ENCODE assay signal across 18 mouse cellular contexts in the genomic region with DNA sequence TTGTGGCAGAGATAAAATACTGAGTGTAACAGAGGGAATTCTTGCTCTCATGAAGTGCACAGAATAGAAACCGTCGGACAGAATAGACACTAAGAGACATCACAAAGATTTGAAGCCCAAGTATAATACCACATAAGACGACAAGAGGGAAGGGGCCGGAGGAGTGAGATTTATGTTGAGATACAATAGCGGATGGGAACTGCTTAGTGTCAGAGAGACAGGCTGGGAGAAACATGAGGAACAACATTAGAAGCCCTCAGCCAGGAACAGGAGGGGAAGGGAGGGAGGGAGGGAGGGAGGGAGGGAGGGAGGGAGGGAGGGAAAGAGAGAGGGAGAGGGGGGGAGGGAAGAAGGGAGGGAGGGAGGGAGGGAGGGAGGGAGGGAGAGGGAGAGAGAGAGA. TPM values are rescaled to one million over a fixed set of nuclear protein-coding genes. Genes with fewer than 3 reads are reported as not detected.
DNase-seq lines count a peak whose midpoint lies in the region; ATAC-seq lines count a peak whose summit lies in the region.
"Had no signal": no experiment of that assay in that cellular context is flagged by ENCODE, and none has a peak within 500 bp of the region (broad histone marks: within the 10 kb centered on the region; RNA-seq: fewer than 3 reads in every experiment).

No protein-coding gene starts in this region.

- 37% methylated on average over 5 of the region's 5 CpGs for WGBS in heart, embryonic 12.5 days
- WGBS in midbrain, embryonic 12.5 days, result 70% methylated on average over 5 of the region's 5 CpGs
- 69% methylated on average over 5 of the region's 5 CpGs for WGBS in midbrain, embryonic 11.5 days
- 66% methylated on average over 5 of the region's 5 CpGs for WGBS in hindbrain, embryonic 14.5 days
- WGBS in midbrain, embryonic 16.5 days, result 36% methylated on average over 5 of the region's 5 CpGs

- peak overlapping the region; percentile 9 for H3K27ac ChIP-seq in heart, embryonic 12.5 days (ENCODE audit: poor library complexity, severe bottlenecking)
- peak overlapping the region; percentile 40 for H3K27ac ChIP-seq in midbrain, embryonic 12.5 days (replicated peaks)
- no peak overlapping the region for H3K27ac ChIP-seq in midbrain, embryonic 11.5 days (ENCODE audit: low read depth, low read length)
- peak overlapping the region; percentile 71 for H3K27ac ChIP-seq in hindbrain, embryonic 14.5 days
- peak overlapping the region; percentile 83 for H3K27ac ChIP-seq in midbrain, embryonic 16.5 days (ENCODE audit: low read length)
- H3K27ac ChIP-seq: lung, embryonic 15.5 days had no signal

- H3K4me2 ChIP-seq in heart, embryonic 12.5 days, result no peak overlapping the region
- H3K4me2 ChIP-seq in midbrain, embryonic 12.5 days (replicated peaks), result no peak overlapping the region
- no peak overlapping the region for H3K4me2 ChIP-seq in midbrain, embryonic 11.5 days
- H3K4me2 ChIP-seq in hindbrain, embryonic 14.5 days (replicated peaks), result no peak overlapping the region
- no peak overlapping the region for H3K4me2 ChIP-seq in midbrain, embryonic 16.5 days (ENCODE audit: low read length)
- H3K4me2 ChIP-seq: liver, embryonic 11.5 days; lung, embryonic 15.5 days had no signal

- no peak overlapping the region for H3K9ac ChIP-seq in heart, embryonic 12.5 days
- no peak overlapping the region for H3K9ac ChIP-seq in midbrain, embryonic 12.5 days (replicated peaks)
- no peak overlapping the region for H3K9ac ChIP-seq in midbrain, embryonic 11.5 days (ENCODE audit: low read length)
- H3K9ac ChIP-seq in hindbrain, embryonic 14.5 days, result no peak overlapping the region
- no peak overlapping the region for H3K9ac ChIP-seq in midbrain, embryonic 16.5 days (ENCODE audit: low read depth, low read length)
- H3K9ac ChIP-seq: lung, embryonic 15.5 days had no signal

- DNase-seq in heart, adult 8-10 months (ENCODE audit: low spot score), result no peak
- no peak for DNase-seq in midbrain, embryonic 11.5 days (ENCODE audit: low spot score, missing footprints)
- DNase-seq in hindbrain, embryonic 14.5 days (ENCODE audit: low spot score), result no peak
- DNase-seq in ovary, postnatal 36 days (ENCODE audit: low spot score), result no peak
- no peak for DNase-seq in right cerebral cortex, postnatal 25 days
- DNase-seq: B cell, adult 2 months; cerebellum, postnatal 25 days; kidney, postnatal 14 days; right cerebral cortex, postnatal 4 days; thymus, postnatal 14 days had no signal

- no peak for ATAC-seq in heart, embryonic 12.5 days (ENCODE audit: insufficient number of reproducible peaks, low FRiP score)
- no peak for ATAC-seq in midbrain, embryonic 12.5 days (ENCODE audit: low FRiP score, low read depth)
- ATAC-seq in midbrain, embryonic 11.5 days (ENCODE audit: low FRiP score), result no peak
- ATAC-seq in hindbrain, embryonic 14.5 days (ENCODE audit: low FRiP score), result no peak
- ATAC-seq in midbrain, embryonic 16.5 days, result peak; percentile 26; the same call in 1 of the 2 replicates
- ATAC-seq: inflammation-experienced regulatory T-cells, adult 6 months had no signal

- peaks cover 11% of the 10 kb centered on the region for H3K36me3 ChIP-seq in heart, embryonic 12.5 days
- H3K36me3 ChIP-seq in midbrain, embryonic 12.5 days, result no peaks in the 10 kb centered on the region
- no peaks in the 10 kb centered on the region for H3K36me3 ChIP-seq in midbrain, embryonic 11.5 days (ENCODE audit: control insufficient read depth, insufficient read depth, low read length)
- no peaks in the 10 kb centered on the region; the same call in 1 of the 2 replicates for H3K36me3 ChIP-seq in hindbrain, embryonic 14.5 days (replicated peaks; ENCODE audit: control insufficient read depth, insufficient read depth)
- H3K36me3 ChIP-seq in midbrain, embryonic 16.5 days (ENCODE audit: control insufficient read depth, insufficient read depth, low read length), result no peaks in the 10 kb centered on the region; the same call in 1 of the 2 replicates
- H3K36me3 ChIP-seq: lung, embryonic 15.5 days had no signal

- no peaks in the 10 kb centered on the region for H3K27me3 ChIP-seq in heart, embryonic 12.5 days (replicated peaks)
- no peaks in the 10 kb centered on the region for H3K27me3 ChIP-seq in midbrain, embryonic 12.5 days
- H3K27me3 ChIP-seq in midbrain, embryonic 11.5 days (ENCODE audit: control insufficient read depth, insufficient read depth, low read length), result no peaks in the 10 kb centered on the region
- H3K27me3 ChIP-seq in hindbrain, embryonic 14.5 days (ENCODE audit: control insufficient read depth, insufficient read depth, low read length), result no peaks in the 10 kb centered on the region
- H3K27me3 ChIP-seq in midbrain, embryonic 16.5 days (ENCODE audit: control insufficient read depth, insufficient read depth, low read depth, low read length), result no peaks in the 10 kb centered on the region
- H3K27me3 ChIP-seq: lung, embryonic 15.5 days had no signal

- H3K9me3 ChIP-seq in heart, embryonic 12.5 days (replicated peaks), result no peaks in the 10 kb centered on the region
- no peaks in the 10 kb centered on the region for H3K9me3 ChIP-seq in midbrain, embryonic 12.5 days
- H3K9me3 ChIP-seq in midbrain, embryonic 11.5 days (ENCODE audit: control insufficient read depth, low read length), result no peaks in the 10 kb centered on the region
- H3K9me3 ChIP-seq in hindbrain, embryonic 14.5 days (ENCODE audit: control insufficient read depth, low read length), result no peaks in the 10 kb centered on the region
- no peaks in the 10 kb centered on the region for H3K9me3 ChIP-seq in midbrain, embryonic 16.5 days (replicated peaks; ENCODE audit: control insufficient read depth, low read length, poor library complexity, severe bottlenecking)
- H3K9me3 ChIP-seq: lung, embryonic 15.5 days had no signal

- no peak overlapping the region for H3K4me3 ChIP-seq in heart, embryonic 12.5 days
- H3K4me3 ChIP-seq in midbrain, embryonic 12.5 days, result no peak overlapping the region
- H3K4me3 ChIP-seq in midbrain, embryonic 11.5 days (ENCODE audit: low read depth, low read length), result no peak overlapping the region
- H3K4me3 ChIP-seq in hindbrain, embryonic 14.5 days (replicated peaks; ENCODE audit: low read length), result no peak overlapping the region
- no peak overlapping the region for H3K4me3 ChIP-seq in midbrain, embryonic 16.5 days (ENCODE audit: low read depth, low read length)
- H3K4me3 ChIP-seq: erythroblast, embryonic 14.5 days; lung, embryonic 15.5 days; myocyte had no signal

- H3K4me1 ChIP-seq in heart, embryonic 12.5 days (replicated peaks), result peaks cover 61% of the 10 kb centered on the region
- H3K4me1 ChIP-seq in midbrain, embryonic 12.5 days, result peaks cover 4% of the 10 kb centered on the region; the same call in 1 of the 2 replicates
- no peaks in the 10 kb centered on the region; the same call in 1 of the 2 replicates for H3K4me1 ChIP-seq in midbrain, embryonic 11.5 days (ENCODE audit: control insufficient read depth, insufficient read depth, low read length)
- peaks cover 10% of the 10 kb centered on the region; the same call in 1 of the 2 replicates for H3K4me1 ChIP-seq in hindbrain, embryonic 14.5 days (replicated peaks; ENCODE audit: control insufficient read depth, insufficient read depth, low read length)
- H3K4me1 ChIP-seq in midbrain, embryonic 16.5 days (ENCODE audit: control insufficient read depth, insufficient read depth, low read length), result peaks cover 29% of the 10 kb centered on the region

RNA-seq across cellular contexts. Expression of gene Srebf1, which starts 55.4 kb away (rescaled TPM):
- polyA plus RNA-seq in heart, embryonic 12.5 days (2016; fragmentation: Nextera tagmentation; extraction: Ambion mirVana), result 39.7 and 41.1 TPM in 2 replicates
- total RNA-seq in heart, adult 8-10 months (2022), result 10 to 100 TPM; 31.0 to 42.3 (median 36.5) TPM
- 46.8 and 56.8 TPM in 2 replicates for polyA plus RNA-seq in midbrain, embryonic 12.5 days (2016; fragmentation: Nextera tagmentation; extraction: Ambion mirVana)
- polyA plus RNA-seq in midbrain, embryonic 11.5 days (2014; fragmentation: Nextera tagmentation; extraction: Ambion mirVana), result 38.3 and 41.1 TPM in 2 replicates
- polyA plus RNA-seq in hindbrain, embryonic 14.5 days (2014; fragmentation: Nextera tagmentation; extraction: Ambion mirVana), result 37.3 and 40.3 TPM in 2 replicates
- 31.9 and 34.1 TPM in 2 replicates for polyA plus RNA-seq in midbrain, embryonic 16.5 days (2015; fragmentation: Nextera tagmentation; extraction: Ambion mirVana)
